14 mouse cellular contexts compared by ENCODE assay signal in the genomic region with DNA sequence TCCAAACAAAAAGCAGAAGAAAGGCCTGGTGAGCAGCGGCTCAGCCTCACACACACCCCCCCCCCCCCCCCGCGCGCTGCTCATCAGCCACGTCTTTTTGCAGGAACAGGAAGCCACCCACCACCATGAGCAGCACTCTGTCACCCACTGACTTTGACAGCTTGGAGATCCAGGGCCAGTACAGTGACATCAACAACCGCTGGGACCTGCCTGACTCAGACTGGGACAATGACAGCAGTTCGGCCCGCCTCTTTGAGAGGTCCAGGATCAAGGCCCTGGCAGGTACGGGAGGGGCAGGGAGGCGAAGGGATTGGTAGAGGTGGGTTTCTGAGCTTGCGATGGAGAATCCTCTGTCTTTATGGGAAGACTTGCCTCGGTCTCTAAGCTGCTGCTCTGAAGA. TPM values are rescaled to one million over a fixed set of nuclear protein-coding genes. Genes with fewer than 3 reads are reported as not detected.
DNase-seq lines count a peak whose midpoint lies in the region; ATAC-seq and TF ChIP-seq lines count a peak whose summit lies in the region.
"Had no signal": no experiment of that assay in that cellular context is flagged by ENCODE, and none has a peak within 500 bp of the region (broad histone marks: within the 10 kb centered on the region; RNA-seq: fewer than 3 reads in every experiment).

No protein-coding gene starts in this region.

- H3K4me3 ChIP-seq in forebrain, embryonic 10.5 days: no peak overlapping the region
- H3K4me3 ChIP-seq in forebrain, embryonic 15.5 days: no peak overlapping the region
- peak overlapping the region; percentile 9; the same call in 1 of the 2 replicates for H3K4me3 ChIP-seq in left cerebral cortex, adult 2 months
- no peak overlapping the region for H3K4me3 ChIP-seq in ES-E14 (ENCODE audit: insufficient read depth in 1 of 2, low read depth in 1 of 2, low read length in 2 of 2, poor library complexity in 1 of 2, severe bottlenecking in 1 of 2)

- no peaks in the 10 kb centered on the region; the same call in 1 of the 2 replicates for H3K36me3 ChIP-seq in forebrain, embryonic 10.5 days (replicated peaks)
- H3K36me3 ChIP-seq in forebrain, embryonic 15.5 days: peaks cover 17% of the 10 kb centered on the region; the same call in 1 of the 2 replicates
- no peaks in the 10 kb centered on the region for H3K36me3 ChIP-seq in ES-E14 (ENCODE audit: control insufficient read depth, insufficient read depth, low read length, poor library complexity, severe bottlenecking)

- in situ Hi-C loops in ES-E14 (cut with MboI; ENCODE audit: low sequenced_read_pairs in 2 of 2, unreplicated experiment in 2 of 2): no loop called here

- TF ChIP-seq CTCF in left cerebral cortex, adult 2 months (IDR thresholded peaks at IDR 0.05): no peak

- H3K27ac ChIP-seq in forebrain, embryonic 10.5 days: 0 out of 2 replicates have a peak overlapping the region, but pooled peaks have one; percentile 1
- no peak overlapping the region for H3K27ac ChIP-seq in forebrain, embryonic 15.5 days (replicated peaks)
- peak overlapping the region; percentile 60 for H3K27ac ChIP-seq in left cerebral cortex, adult 2 months
- H3K27ac ChIP-seq in ES-E14 (ENCODE audit: insufficient read depth, low read depth, low read length, poor library complexity, severe bottlenecking): peak overlapping the region; percentile 18; the same call in 1 of the 2 replicates

- no peaks in the 10 kb centered on the region for H3K9me3 ChIP-seq in forebrain, embryonic 10.5 days
- H3K9me3 ChIP-seq in forebrain, embryonic 15.5 days: no peaks in the 10 kb centered on the region
- no peaks in the 10 kb centered on the region for H3K9me3 ChIP-seq in ES-E14 (ENCODE audit: control insufficient read depth, insufficient read depth, low read depth, low read length)

- H3K9ac ChIP-seq in forebrain, embryonic 15.5 days (replicated peaks): no peak overlapping the region
- H3K9ac ChIP-seq in ES-E14 (ENCODE audit: insufficient read depth, low read depth, low read length, poor library complexity, severe bottlenecking): no peak overlapping the region

- peaks cover 65% of the 10 kb centered on the region for H3K27me3 ChIP-seq in forebrain, embryonic 10.5 days (ENCODE audit: poor library complexity, severe bottlenecking)
- H3K27me3 ChIP-seq in forebrain, embryonic 15.5 days: no peaks in the 10 kb centered on the region

- WGBS in forebrain, embryonic 10.5 days: 30% methylated on average over 12 of the region's 12 CpGs
- WGBS in forebrain, embryonic 15.5 days: 37% methylated on average over 11 of the region's 12 CpGs

- no peak for ATAC-seq in forebrain, embryonic 15.5 days (replicated peaks)

- H3K4me2 ChIP-seq in forebrain, embryonic 15.5 days (replicated peaks): no peak overlapping the region

- peaks cover 44% of the 10 kb centered on the region for H3K4me1 ChIP-seq in forebrain, embryonic 10.5 days
- peaks cover 13% of the 10 kb centered on the region for H3K4me1 ChIP-seq in forebrain, embryonic 15.5 days
- peaks cover 2 to 36% of the 10 kb centered on the region in 2 experiments; a peak in 3 of 4 replicates for H3K4me1 ChIP-seq in ES-E14 (ENCODE audit: control insufficient read depth in 2 of 2, insufficient read depth in 2 of 2, low read length in 2 of 2, poor library complexity in 1 of 2)

- intact Hi-C loops in left cerebral cortex, adult 2 months (cut with DNase I): no loop called here

- no peak for DNase-seq in forebrain, embryonic 10.5 days (ENCODE audit: extremely low spot score, low spot score)
- DNase-seq in left cerebral cortex, adult 2 months (ENCODE audit: extremely low spot score in 1 of 2, low spot score in 2 of 2): peak in 1 of 2 experiments; percentile 42
- no peak for DNase-seq in left cerebral cortex, adult 8-10 months (ENCODE audit: low spot score in 2 of 2)
- DNase-seq in ES-E14 (ENCODE audit: low read depth, low spot score): no peak
- DNase-seq in lung, postnatal 36 days: peak; percentile 19
- no peak for DNase-seq in heart, adult 9 months (ENCODE audit: low spot score in 2 of 2)
- no peak for DNase-seq in thymus, adult 18-20 months
- DNase-seq: adrenal gland, postnatal 36 days; cerebellum, adult 8-10 months; heart, postnatal 14 days had no signal

TF ChIP-seq in ES-E14, 5 proteins besides CTCF, POLR2A, EP300 and RAD21:
- no peak for TF ChIP-seq ZNF384 (IDR thresholded peaks at IDR 0.05; ENCODE audit: low read depth, low read length)

RNA-seq across cellular contexts. Expression of a gene that starts 7.7 kb away (rescaled TPM):
- polyA plus RNA-seq in forebrain, embryonic 10.5 days (2016; fragmentation: Nextera tagmentation; extraction: Ambion mirVana): 6.6 and 8.3 TPM in 2 replicates
- 30.2 and 31.9 TPM in 2 replicates for polyA plus RNA-seq in forebrain, embryonic 15.5 days (2015; fragmentation: Nextera tagmentation; extraction: Ambion mirVana)
- total RNA-seq in left cerebral cortex, adult 2 months (2021): 100 to 1,000 TPM; 561 to 597 TPM
- 100 to 1,000 TPM; 453 to 534 (median 492) TPM for total RNA-seq in left cerebral cortex, adult 8-10 months (2022)
- total RNA-seq in ES-E14 (2012; rRNA removed): 14.1 and 36.7 TPM in 2 replicates
- total RNA-seq: megakaryocyte-erythroid progenitor cell, adult 5-6 weeks; neutrophil, adult 5-6 weeks had no signal

RNA-seq across cellular contexts. Expression of a gene that starts 20.2 kb away (rescaled TPM):
- polyA plus RNA-seq in forebrain, embryonic 10.5 days (2016; fragmentation: Nextera tagmentation; extraction: Ambion mirVana): 2.2 and 3.0 TPM in 2 replicates
- 6.6 and 8.8 TPM in 2 replicates for polyA plus RNA-seq in forebrain, embryonic 15.5 days (2015; fragmentation: Nextera tagmentation; extraction: Ambion mirVana)
- 1 to 10 TPM; 1.5 to 1.6 TPM for total RNA-seq in left cerebral cortex, adult 2 months (2021)
- 1 to 10 TPM; 1.4 to 4.5 (median 2.2) TPM for total RNA-seq in left cerebral cortex, adult 8-10 months (2022)
- 0.79 and 1.1 TPM in 2 replicates for total RNA-seq in ES-E14 (2012; rRNA removed)
- total RNA-seq: gastrocnemius, adult 8-10 months; heart, postnatal 14 days; neutrophil, adult 5-6 weeks had no signal

RNA-seq across cellular contexts. Expression of a gene that starts 37.6 kb away (rescaled TPM):
- 104 and 106 TPM in 2 replicates for polyA plus RNA-seq in forebrain, embryonic 10.5 days (2016; fragmentation: Nextera tagmentation; extraction: Ambion mirVana)
- 184 and 193 TPM in 2 replicates for polyA plus RNA-seq in forebrain, embryonic 15.5 days (2015; fragmentation: Nextera tagmentation; extraction: Ambion mirVana)
- total RNA-seq in left cerebral cortex, adult 2 months (2021): 10 to 100 TPM; 16.3 to 18.2 TPM
- total RNA-seq in left cerebral cortex, adult 8-10 months (2022): 10 to 100 TPM; 15.0 to 17.9 (median 16.4) TPM
- total RNA-seq in ES-E14 (2012; rRNA removed): 11.1 and 11.3 TPM in 2 replicates

Comparison
In these comparisons a context has a peak if more than half of its experiments do, and no peak if none do; other contexts are left out.
1. RNA of a gene that starts 7.7 kb away (total RNA-seq): 561 to 597 TPM in left cerebral cortex, adult 2 months and 453 to 534 TPM in left cerebral cortex, adult 8-10 months; 14.1 to 36.7 TPM in ES-E14; every median in the first group is over 10 times any median in the second.